Mouse (Mus musculus) E14TG2a.4 (cell line): ENCODE results near the gene Uchl5.

Experiments
- H3K27me3 ChIP-seq: 2 replicates; pipeline ENCODE4 v1.6.1; 2014; ENCODE audit warnings: low read length, control low read depth; ENCODE audit not compliant: insufficient read depth
- H3K36me3 ChIP-seq: 2 replicates; pipeline ENCODE4 v1.6.1; 2014; ENCODE audit warnings: low read length, control low read depth; ENCODE audit not compliant: insufficient read depth
- H3K4me1 ChIP-seq: replicated peaks from 2 replicates; pipeline ENCODE4 v1.6.1; 2014; ENCODE audit warnings: low read depth, low read length, control low read depth
- H3K4me3 ChIP-seq: replicated peaks from 2 replicates; pipeline ENCODE4 v1.5.1; 2014; ENCODE audit warnings: mild to moderate bottlenecking, low read length
- H3K9me3 ChIP-seq: 2 replicates; pipeline ENCODE4 v1.6.1; 2014; ENCODE audit warnings: low read length, control low read depth
- CTCF ChIP-seq: conservative IDR thresholded peaks from 2 replicates; pipeline ENCODE4 v1.5.1; 2014; ENCODE audit warnings: low read length
- NANOG ChIP-seq: IDR thresholded peaks from 2 replicates; pipeline ENCODE4 v1.6.1; 2014; ENCODE audit warnings: borderline replicate concordance, low read length, mixed read lengths
- POU5F1 ChIP-seq: IDR thresholded peaks from 2 replicates; pipeline ENCODE4 v1.6.1; 2014; ENCODE audit warnings: low read length, borderline replicate concordance

Gene Uchl5

DNA sequence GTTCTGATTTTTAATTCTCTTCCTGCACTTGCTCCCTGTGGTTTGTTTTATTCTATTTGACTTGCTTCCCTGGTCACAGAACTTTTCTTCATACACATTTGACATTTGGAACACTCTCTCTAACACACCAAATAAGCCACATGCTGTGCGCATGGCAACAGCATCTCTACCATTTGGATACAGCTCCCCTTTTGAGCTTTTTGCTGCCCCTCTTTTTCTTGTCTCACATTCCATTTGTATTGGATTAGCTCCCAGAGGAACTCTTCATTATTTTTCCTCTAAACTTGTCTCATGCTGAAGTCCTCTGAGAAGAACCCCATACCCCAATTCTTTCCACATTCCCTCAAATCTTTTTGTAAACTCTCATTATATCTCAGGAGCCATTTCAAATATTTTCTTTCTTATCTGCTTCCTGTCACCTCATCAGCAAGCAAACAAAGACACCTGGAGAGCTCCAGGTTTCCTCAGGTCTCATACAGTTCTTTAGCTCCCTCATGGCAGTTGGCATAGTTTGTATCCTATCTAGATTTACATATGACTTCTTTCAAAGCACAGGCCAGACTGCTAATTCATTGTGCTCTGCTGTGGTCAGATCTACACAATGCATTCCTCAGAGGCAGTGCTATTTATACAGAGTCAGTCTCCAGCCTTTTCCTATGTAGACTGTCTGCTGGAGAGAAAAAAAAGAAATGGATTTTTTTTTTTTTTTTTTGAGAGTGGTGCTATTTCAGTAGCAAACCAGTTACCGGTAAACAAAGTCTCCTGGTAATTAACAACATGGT, 43.2 kb downstream of the Uchl5 start:
- no peaks in the 10 kb centered on the region for H3K36me3 ChIP-seq
- peaks cover 16% of the 10 kb centered on the region for H3K4me1 ChIP-seq
- TF ChIP-seq NANOG (no peak), POU5F1 (no peak), CTCF (no peak)
- H3K4me3 ChIP-seq, result no peak overlapping the region
- no peaks in the 10 kb centered on the region for H3K27me3 ChIP-seq
- H3K9me3 ChIP-seq, result no peaks in the 10 kb centered on the region

DNA sequence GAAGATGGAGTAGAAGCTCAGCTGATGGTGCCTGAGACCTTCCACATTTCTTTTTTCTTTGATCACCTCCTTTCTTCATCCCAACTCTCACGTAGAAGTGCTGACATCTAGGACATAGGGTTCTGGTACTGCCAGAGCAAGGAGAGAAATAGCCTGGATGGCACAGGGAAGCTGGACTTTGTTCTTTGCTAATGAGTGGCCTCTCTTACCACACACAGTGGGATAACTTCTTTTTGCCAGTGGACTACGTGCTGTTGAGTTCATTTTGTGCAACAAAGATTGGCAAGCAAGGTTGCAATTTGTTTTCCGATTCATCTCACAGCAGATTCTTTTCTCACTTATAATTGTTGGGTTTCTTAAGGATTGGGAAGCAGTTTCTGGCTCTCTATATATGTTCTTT, 45.6 kb downstream of the Uchl5 start:
- H3K4me3 ChIP-seq, result no peak overlapping the region
- TF ChIP-seq NANOG, result no peak
- no peak for TF ChIP-seq CTCF
- TF ChIP-seq POU5F1, result no peak
- no peaks in the 10 kb centered on the region for H3K9me3 ChIP-seq
- H3K27me3 ChIP-seq, result no peaks in the 10 kb centered on the region
- H3K4me1 ChIP-seq, result peaks cover 16% of the 10 kb centered on the region
- H3K36me3 ChIP-seq, result no peaks in the 10 kb centered on the region

DNA sequence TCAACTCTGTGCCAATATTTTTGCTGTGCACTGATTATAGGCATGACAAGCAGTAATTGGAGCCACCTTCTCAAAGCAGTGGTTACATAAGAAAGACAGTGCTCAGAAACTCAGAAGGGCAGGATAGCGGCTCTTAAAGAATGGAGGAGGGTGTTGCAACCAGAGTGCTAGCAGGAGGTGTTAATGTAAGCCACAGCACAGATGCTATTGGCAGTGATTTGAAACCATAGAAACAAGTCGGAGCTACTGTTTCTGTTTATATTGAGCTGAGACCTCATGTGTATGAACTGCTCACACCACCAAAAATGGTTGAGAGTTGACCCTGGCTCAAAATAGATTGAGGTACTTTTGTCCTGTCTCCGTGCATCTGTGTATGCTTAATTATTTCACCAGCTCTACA, 53.6 kb downstream of the Uchl5 start:
- TF ChIP-seq POU5F1, result no peak
- no peak for TF ChIP-seq NANOG
- TF ChIP-seq CTCF, result no peak
- H3K36me3 ChIP-seq, result no peaks in the 10 kb centered on the region
- no peak overlapping the region for H3K4me3 ChIP-seq
- no peaks in the 10 kb centered on the region for H3K4me1 ChIP-seq
- H3K27me3 ChIP-seq, result no peaks in the 10 kb centered on the region
- H3K9me3 ChIP-seq, result peaks cover 42% of the 10 kb centered on the region

- peaks cover 30% of the 10 kb centered on the region for H3K9me3 ChIP-seq
- TF ChIP-seq NANOG, result no peak
- no peak for TF ChIP-seq POU5F1
- TF ChIP-seq CTCF, result no peak
- H3K27me3 ChIP-seq, result no peaks in the 10 kb centered on the region
- H3K36me3 ChIP-seq, result no peaks in the 10 kb centered on the region
- peaks cover 10% of the 10 kb centered on the region for H3K4me1 ChIP-seq
- H3K4me3 ChIP-seq, result no peak overlapping the region
Measured at GRCm38 (mm10) chr1:143836363-143837182, 59.5 kb downstream of the Uchl5 start.

DNA sequence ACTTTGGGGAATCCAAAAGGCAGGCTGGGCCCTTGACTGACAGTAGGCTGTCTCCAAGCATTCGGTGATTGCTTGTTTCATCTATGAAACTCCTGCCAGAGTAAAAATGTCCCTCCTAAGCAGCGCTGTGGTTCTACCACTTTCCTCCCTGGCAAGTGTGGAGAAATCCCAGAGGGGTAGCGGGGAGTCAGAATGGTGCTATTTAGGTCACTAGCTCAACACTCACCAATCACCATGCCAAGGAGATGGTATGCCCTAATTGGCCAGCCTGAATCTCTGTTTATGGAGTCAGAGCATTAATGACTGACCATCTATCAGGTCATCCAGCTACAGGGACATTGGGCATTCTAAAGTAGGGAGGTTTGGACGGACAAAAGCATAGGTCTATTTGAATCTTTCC, 60.6 kb downstream of the Uchl5 start:
- Histone ChIP-seq H3K9me3 (peaks cover 21% of the 10 kb centered on the region), H3K4me1 (peaks cover 10% of the 10 kb centered on the region), H3K36me3 (no peaks in the 10 kb centered on the region), H3K27me3 (no peaks in the 10 kb centered on the region), H3K4me3 (no peak overlapping the region)
- TF ChIP-seq CTCF (no peak), NANOG (no peak)

DNA sequence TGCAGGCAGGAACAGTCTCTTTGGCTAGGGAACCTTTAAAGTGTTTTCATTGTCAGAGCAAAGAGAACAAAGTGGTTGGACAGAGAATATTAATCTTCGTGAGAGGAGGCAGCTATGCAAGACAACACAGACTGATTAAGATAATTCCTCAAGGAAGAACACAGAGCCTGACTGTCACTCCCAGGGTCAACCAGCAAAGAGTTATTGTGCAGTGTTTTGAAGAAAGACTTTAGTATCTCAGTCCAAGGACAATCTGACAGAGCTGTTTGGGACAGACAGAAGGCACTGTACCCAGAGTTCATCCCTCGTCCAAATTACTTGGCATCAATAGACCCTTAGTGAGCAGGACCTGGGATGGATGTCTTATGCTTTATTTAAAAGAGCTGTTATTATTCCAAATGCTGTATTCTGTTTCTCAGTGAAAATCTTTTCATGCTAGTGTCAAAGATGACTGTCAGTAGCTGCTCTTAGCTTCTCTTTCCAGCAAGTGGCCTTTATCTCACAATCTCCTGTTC, 61.9 kb downstream of the Uchl5 start:
- H3K4me3 ChIP-seq, result no peak overlapping the region
- H3K36me3 ChIP-seq, result no peaks in the 10 kb centered on the region
- H3K27me3 ChIP-seq, result no peaks in the 10 kb centered on the region
- TF ChIP-seq POU5F1, result no peak
- TF ChIP-seq CTCF, result no peak
- TF ChIP-seq NANOG, result no peak
- H3K9me3 ChIP-seq, result peaks cover 13% of the 10 kb centered on the region
- H3K4me1 ChIP-seq, result peaks cover 10% of the 10 kb centered on the region

GRCm38 (mm10) chr1:143852329-143852728, 75.3 kb downstream of the Uchl5 start:
- Histone ChIP-seq H3K27me3 (no peaks in the 10 kb centered on the region), H3K9me3 (0 out of 2 replicates have a peak, but pooled peaks cover 5% of the 10 kb centered on the region), H3K36me3 (no peaks in the 10 kb centered on the region), H3K4me3 (no peak overlapping the region), H3K4me1 (no peaks in the 10 kb centered on the region)
- TF ChIP-seq POU5F1 (no peak), NANOG (no peak), CTCF (no peak)

DNA sequence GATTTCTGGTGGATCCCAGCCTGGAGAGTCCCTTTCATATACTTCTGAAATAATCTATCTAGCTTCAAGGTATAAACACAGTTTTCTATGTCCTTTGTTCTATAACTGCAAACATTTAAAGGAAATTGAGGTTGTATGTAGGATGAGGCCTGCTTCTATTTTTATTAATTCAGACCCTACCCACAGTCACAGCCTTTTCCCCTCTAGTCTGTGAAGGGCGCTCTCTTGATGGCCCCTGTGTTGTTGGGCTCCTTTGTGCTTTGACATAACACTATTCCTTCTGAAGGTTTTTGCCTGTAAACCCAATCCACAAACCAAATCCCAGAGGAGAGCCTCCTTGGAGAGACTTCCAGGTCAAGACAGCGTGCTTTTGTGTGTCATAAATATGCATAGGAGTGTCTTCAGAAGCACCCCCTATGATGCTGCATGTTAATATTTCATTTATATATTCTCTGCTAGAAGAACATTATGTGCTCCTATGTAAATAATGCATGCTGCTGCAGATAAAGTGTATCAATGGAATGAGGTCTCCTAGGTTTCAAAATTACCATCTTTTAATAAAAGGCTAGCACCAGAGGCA, 75.8 kb downstream of the Uchl5 start:
- Histone ChIP-seq H3K4me3 (no peak overlapping the region), H3K36me3 (no peaks in the 10 kb centered on the region), H3K9me3 (0 out of 2 replicates have a peak, but pooled peaks cover 5% of the 10 kb centered on the region), H3K27me3 (no peaks in the 10 kb centered on the region), H3K4me1 (no peaks in the 10 kb centered on the region)
- no peak for TF ChIP-seq POU5F1
- TF ChIP-seq NANOG, result no peak
- TF ChIP-seq CTCF, result no peak
